Mouse (Mus musculus) gastrocnemius, postnatal 4 days (tissue): ENCODE results near the gene Adamtsl5. TPM values are rescaled to one million over a fixed set of nuclear protein-coding genes. Genes with fewer than 3 reads are reported as not detected.

Experiments
- DNase-seq, 2 experiments: peaks; one replicate each; pipeline ENCODE4 v3.0.0; 2021 to 2022; ENCODE audit warnings: low spot score in 2 of 2, mixed read lengths in 2 of 2
- microRNA-seq: library from miRNA; unstranded; fragments of <30 nt; microRNA quantifications from one replicate; pipeline ENCODE4 v1.2.0, GENCODE M21; 2021
- total RNA-seq, 2 experiments: library from RNA; stranded (reverse); gene quantifications; 2 replicates each; pipeline ENCODE4 v1.2.3; 2021

Adamtsl5 gene
- total RNA-seq, 2 experiments from 2014 or later, result 15.5 to 16.5 TPM

GRCm38 (mm10) chr10:80297526-80298133 lies 50.6 kb downstream of the Adamtsl5 start:
- DNase-seq, result no peak

GRCm38 (mm10) chr10:80296824-80297223 lies 51.4 kb downstream of the Adamtsl5 start:
- no peak for DNase-seq

GRCm38 (mm10) chr10:80295618-80296425 lies 52.4 kb downstream of the Adamtsl5 start, which contains the start of gene Apc2:
Gene Apc2, plus strand, starts transcription at chr10:80295977.
- peak in 1 of 2 experiments; percentile 68 for DNase-seq

GRCm38 (mm10) chr10:80294788-80295303 lies 53.4 kb downstream of the Adamtsl5 start:
- no peak for DNase-seq

- DNase-seq, result no peak
These were observed 53.9 kb downstream of the Adamtsl5 start for GRCm38 (mm10) chr10:80294311-80294710.

- DNase-seq, result no peak
These were observed 54.9 kb downstream of the Adamtsl5 start for GRCm38 (mm10) chr10:80293325-80293724.

GRCm38 (mm10) chr10:80292251-80293146 lies 55.7 kb downstream of the Adamtsl5 start, which contains the start of gene Rps15:
Gene Rps15, plus strand, starts transcription at chr10:80292453.
- DNase-seq, result peak; percentile 93 to 96

Small RNA genes lying within 50 kb of the gene (microRNA-seq; reads per million reads assigned to microRNA genes)
- not detected for gene Gm22721

Other genes with a start within 250 kb of the Adamtsl5 start
- 10 to 100 TPM; 13.0 to 13.6 TPM for gene Sbno2, start 242.8 kb downstream of the Adamtsl5 start, total RNA-seq
- 100 to 1,000 TPM; 116 to 125 TPM for gene Stk11, start 232.6 kb downstream of the Adamtsl5 start, total RNA-seq
- gene Atp5d, start 209.8 kb downstream of the Adamtsl5 start, total RNA-seq, result 100 to 1,000 TPM; 522 to 564 TPM
- gene Cbarp, start 207.6 kb downstream of the Adamtsl5 start, total RNA-seq, result 1 to 10 TPM; 2.2 to 2.7 TPM
- gene Midn, start 200.1 kb downstream of the Adamtsl5 start, total RNA-seq, result 10 to 100 TPM; 67.7 to 74.0 TPM
- gene Cirbp, start 182.4 kb downstream of the Adamtsl5 start, total RNA-seq, result 100 to 1,000 TPM; 107 to 153 TPM
- gene 1600002K03Rik, start 175.5 kb downstream of the Adamtsl5 start, total RNA-seq, result 1 to 10 TPM; 3.4 to 3.8 TPM
- gene Efna2, start 168.9 kb downstream of the Adamtsl5 start, total RNA-seq, result 1 to 10 TPM; 3.5 to 3.7 TPM
- gene Mum1, start 122.0 kb downstream of the Adamtsl5 start, total RNA-seq, result 10 to 100 TPM; 61.3 to 61.5 TPM
- gene Ndufs7, start 99.3 kb downstream of the Adamtsl5 start, total RNA-seq, result 100 to 1,000 TPM; 327 to 331 TPM
- gene Gamt, start 87.4 kb downstream of the Adamtsl5 start, total RNA-seq, result 100 to 1,000 TPM; 446 to 545 TPM
- 100 to 1,000 TPM in 1 of 2 experiments, 10 to 100 TPM in 1; 98.9 to 112 TPM for gene Dazap1, start 86.9 kb downstream of the Adamtsl5 start, total RNA-seq
- 1,000 to 10,000 TPM; 1,165 to 1,300 TPM for gene Rps15, start 56.0 kb downstream of the Adamtsl5 start, total RNA-seq
- gene Apc2, start 52.4 kb downstream of the Adamtsl5 start, total RNA-seq, result 1 to 10 TPM in 1 of 2 experiments, under 1 TPM in 1; 0.73 to 2.1 TPM
- 10 to 100 TPM; 16.7 to 17.6 TPM for gene 2310011J03Rik, start 27.9 kb downstream of the Adamtsl5 start, total RNA-seq
- 1 to 10 TPM; 1.0 to 1.5 TPM for gene Pcsk4, start 18.9 kb downstream of the Adamtsl5 start, total RNA-seq
- 1 to 10 TPM; 2.7 to 4.1 TPM for gene Reep6, start 18.5 kb downstream of the Adamtsl5 start, total RNA-seq
- under 1 TPM in 1 of 2 experiments, not detected in 1; 0.34 TPM for gene Plk5, start 8.0 kb upstream of the Adamtsl5 start, total RNA-seq
- 10 to 100 TPM; 17.8 to 18.9 TPM for gene Mex3d, start 39.2 kb upstream of the Adamtsl5 start, total RNA-seq
- gene Mbd3, start 51.1 kb upstream of the Adamtsl5 start, total RNA-seq, result 100 to 1,000 TPM; 139 to 140 TPM
- 100 to 1,000 TPM; 640 to 657 TPM for gene Uqcr11, start 58.4 kb upstream of the Adamtsl5 start, total RNA-seq
- gene Tcf3, start 85.2 kb upstream of the Adamtsl5 start, total RNA-seq, result 10 to 100 TPM; 66.4 to 67.5 TPM
- gene Onecut3, start 146.4 kb upstream of the Adamtsl5 start, total RNA-seq, result not detected
- gene Atp8b3, start 190.7 kb upstream of the Adamtsl5 start, total RNA-seq, result under 1 TPM; 0.05 TPM
- 10 to 100 TPM; 22.0 to 24.9 TPM for gene Rexo1, start 213.1 kb upstream of the Adamtsl5 start, total RNA-seq
- gene Klf16, start 228.9 kb upstream of the Adamtsl5 start, total RNA-seq, result 1 to 10 TPM; 7.5 to 8.5 TPM
- 10 to 100 TPM; 79.7 to 81.6 TPM for gene Abhd17a, start 241.9 kb upstream of the Adamtsl5 start, total RNA-seq